Mouse (Mus musculus) c-Kit-negative CD71-positive TER-119-positive erythroid progenitor cells, embryonic 14.5 days (primary cell): ENCODE results near the gene Kat7.

Experiments used
- DNase-seq: peaks from one replicate; pipeline ENCODE4 v3.0.0-alpha.2; 2013; ENCODE audit warnings: low read depth, low spot score

Kat7 gene

GRCm38 (mm10) chr11:95310007-95310647, at the start of gene Kat7:
Gene Kat7, minus strand, starts transcription at chr11:95310246.
- DNase-seq, result peak; percentile 96

GRCm38 (mm10) chr11:95358263-95358662, 48.2 kb upstream of the Kat7 start:
- no peak for DNase-seq

GRCm38 (mm10) chr11:95356469-95357273, 46.6 kb upstream of the Kat7 start:
- peak; percentile 79 for DNase-seq

- no peak for DNase-seq
These were observed 46.0 kb upstream of the Kat7 start for GRCm38 (mm10) chr11:95356039-95356438.

GRCm38 (mm10) chr11:95355661-95356011, 45.6 kb upstream of the Kat7 start:
- no peak for DNase-seq

GRCm38 (mm10) chr11:95354945-95355660, 45.1 kb upstream of the Kat7 start:
- no peak for DNase-seq

GRCm38 (mm10) chr11:95354228-95354944, 44.3 kb upstream of the Kat7 start:
- DNase-seq, result no peak

GRCm38 (mm10) chr11:95353226-95353625, 43.2 kb upstream of the Kat7 start:
- no peak for DNase-seq

GRCm38 (mm10) chr11:95352686-95353085, 42.6 kb upstream of the Kat7 start:
- DNase-seq, result no peak

GRCm38 (mm10) chr11:95350960-95351359, 40.9 kb upstream of the Kat7 start:
- DNase-seq, result no peak

GRCm38 (mm10) chr11:95350289-95350688, 40.2 kb upstream of the Kat7 start:
- DNase-seq, result no peak

GRCm38 (mm10) chr11:95344181-95344580, 34.1 kb upstream of the Kat7 start:
- DNase-seq, result no peak

- DNase-seq, result no peak
These were observed 33.1 kb upstream of the Kat7 start for GRCm38 (mm10) chr11:95343180-95343579.

GRCm38 (mm10) chr11:95340664-95341063, 30.6 kb upstream of the Kat7 start:
- no peak for DNase-seq

- DNase-seq, result no peak
These were observed 30.2 kb upstream of the Kat7 start for GRCm38 (mm10) chr11:95340259-95340658.

GRCm38 (mm10) chr11:95339471-95340021, 29.5 kb upstream of the Kat7 start:
- peak; percentile 88 for DNase-seq

- no peak for DNase-seq
These were observed 27.8 kb upstream of the Kat7 start for GRCm38 (mm10) chr11:95337846-95338342.

- no peak for DNase-seq
These were observed 27.2 kb upstream of the Kat7 start for GRCm38 (mm10) chr11:95337129-95337813.

- peak; percentile 74 for DNase-seq
These were observed 26.6 kb upstream of the Kat7 start, which contains the start of gene Fam117a for GRCm38 (mm10) chr11:95336568-95337128. Gene Fam117a, plus strand, starts transcription at chr11:95337018.

- DNase-seq, result no peak
These were observed 24.5 kb upstream of the Kat7 start for GRCm38 (mm10) chr11:95334448-95335060.
